Mouse (Mus musculus) neural tube, embryonic 15.5 days (tissue): ENCODE data around the gene Ugdh. TPM values are rescaled to one million over a fixed set of nuclear protein-coding genes. Genes with fewer than 3 reads are reported as not detected.

Source experiments
- ATAC-seq: fragments of 200-750 bp; cut with Nextera tagmentation; 2 replicates; pipeline ENCODE4 v1.8.0; 2017; ENCODE audit warnings: mild to moderate bottlenecking, moderate TSS enrichment, moderate library complexity; ENCODE audit not compliant: low FRiP score
- H3K27ac ChIP-seq: fragments of 300-500 bp; sonication (generic); replicated peaks from 2 replicates; pipeline ENCODE4 v1.5.1; 2015; ENCODE audit warnings: mild to moderate bottlenecking, inconsistent platforms
- H3K27me3 ChIP-seq: fragments of 300-500 bp; sonication (generic); replicated peaks from 2 replicates; pipeline ENCODE4 v1.6.1; 2015; ENCODE audit warnings: inconsistent platforms
- H3K36me3 ChIP-seq: fragments of 300-500 bp; sonication (generic); 2 replicates; pipeline ENCODE4 v1.6.1; 2015; ENCODE audit warnings: inconsistent platforms
- H3K4me1 ChIP-seq: fragments of 300-500 bp; sonication (generic); 2 replicates; pipeline ENCODE4 v1.6.1; 2015; ENCODE audit warnings: inconsistent platforms
- H3K4me2 ChIP-seq: fragments of 300-500 bp; sonication (generic); 2 replicates; pipeline ENCODE4 v1.6.1; 2015; ENCODE audit warnings: inconsistent platforms, mild to moderate bottlenecking, moderate library complexity
- H3K4me3 ChIP-seq: fragments of 300-500 bp; sonication (generic); replicated peaks from 2 replicates; pipeline ENCODE4 v1.5.1; 2015; ENCODE audit warnings: mild to moderate bottlenecking, inconsistent platforms
- H3K9ac ChIP-seq: fragments of 300-500 bp; sonication (generic); replicated peaks from 2 replicates; pipeline ENCODE4 v1.6.1; 2015; ENCODE audit warnings: mild to moderate bottlenecking, inconsistent platforms
- H3K9me3 ChIP-seq: fragments of 300-500 bp; sonication (generic); replicated peaks from 2 replicates; pipeline ENCODE4 v1.6.1; 2016; ENCODE audit warnings: inconsistent platforms
- WGBS: fragments of 180-500 bp; shearing (Covaris S2); methylation state at CpG from one replicate; pipeline ENCODE4 v1.1.7; 2015; ENCODE audit warnings: mixed read lengths; 5-methylcytosine and 5-hydroxymethylcytosine counted together
- polyA plus RNA-seq: library from polyadenylated mRNA; unstranded; fragments of >200 nt; fragmentation: Nextera tagmentation; extraction: Ambion mirVana; gene quantifications from 2 replicates; pipeline ENCODE4 v1.2.1, GENCODE M21; 2015

The Ugdh gene
- polyA plus RNA-seq, 1 experiment from 2014 or later: 44.1 TPM

DNA sequence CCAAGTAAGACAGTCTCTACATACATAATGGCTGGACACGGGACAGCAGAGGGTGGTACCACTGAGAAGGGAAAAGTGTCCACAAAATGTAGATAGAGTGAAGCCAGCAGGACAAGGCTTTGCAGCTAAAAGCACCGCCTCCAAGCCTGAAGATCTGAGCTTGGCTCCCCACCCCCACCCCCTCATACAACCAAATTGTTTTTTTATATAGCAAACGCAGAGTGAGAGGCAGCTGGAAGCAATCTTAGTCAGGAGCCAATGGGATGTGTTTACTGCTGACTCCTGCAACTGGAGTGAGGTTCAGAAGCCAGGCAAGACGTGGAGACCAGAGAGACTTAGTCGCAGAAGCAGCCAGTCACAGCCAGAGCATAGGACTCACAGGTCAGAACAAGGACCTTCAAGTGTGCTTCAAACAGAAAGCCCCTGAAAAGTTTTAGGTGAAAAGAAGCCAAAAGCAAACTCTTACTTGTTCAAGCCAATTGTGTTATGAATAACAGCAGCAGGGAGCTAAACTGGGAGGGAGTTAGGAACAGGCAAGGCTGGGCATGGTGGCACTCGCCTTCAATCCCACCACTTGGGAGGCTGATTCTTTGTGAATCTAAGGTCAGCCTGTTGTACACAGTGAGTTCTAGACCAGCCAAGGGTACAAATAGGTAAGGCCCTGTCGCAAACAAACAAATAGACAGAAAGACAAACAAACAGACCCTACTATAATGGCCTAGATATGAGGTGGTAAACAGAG, 21.5 kb upstream of the Ugdh start:
- H3K9ac ChIP-seq: no peak overlapping the region
- H3K27ac ChIP-seq: no peak overlapping the region
- H3K4me3 ChIP-seq: no peak overlapping the region
- H3K36me3 ChIP-seq: peaks cover 32% of the 10 kb centered on the region; the same call in 1 of the 2 replicates
- H3K4me1 ChIP-seq: no peaks in the 10 kb centered on the region
- H3K4me2 ChIP-seq: no peak overlapping the region
- WGBS: 64% methylated on average over 7 of the region's 7 CpGs
- no peaks in the 10 kb centered on the region for H3K27me3 ChIP-seq
- no peaks in the 10 kb centered on the region for H3K9me3 ChIP-seq
- ATAC-seq: no peak

DNA sequence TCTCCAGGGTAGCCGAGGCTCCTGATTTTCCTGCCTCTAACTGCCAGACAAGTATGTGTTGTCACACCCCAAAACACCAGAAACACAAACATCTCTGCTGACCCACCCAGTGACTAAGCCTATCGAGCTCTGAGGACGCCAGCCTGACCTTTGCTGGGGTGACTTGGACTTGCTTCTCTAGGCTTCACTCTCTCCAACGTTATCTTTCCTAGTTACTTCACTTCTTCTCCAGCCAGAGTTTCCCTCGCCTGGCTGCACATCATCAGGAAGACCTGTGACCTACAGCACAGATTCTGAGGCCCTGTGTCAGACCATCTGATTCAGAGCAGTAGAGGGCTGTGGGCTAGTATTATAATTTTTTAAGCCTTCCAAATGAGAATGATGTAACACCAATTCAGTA, 19.0 kb upstream of the Ugdh start:
- ATAC-seq: no peak
- H3K4me2 ChIP-seq: no peak overlapping the region
- no peak overlapping the region for H3K4me3 ChIP-seq
- H3K27me3 ChIP-seq: no peaks in the 10 kb centered on the region
- H3K27ac ChIP-seq: no peak overlapping the region
- H3K36me3 ChIP-seq: peaks cover 43% of the 10 kb centered on the region
- no peaks in the 10 kb centered on the region for H3K4me1 ChIP-seq
- no peak overlapping the region for H3K9ac ChIP-seq
- H3K9me3 ChIP-seq: no peaks in the 10 kb centered on the region
- 80% methylated on average over 5 of the region's 5 CpGs for WGBS

DNA sequence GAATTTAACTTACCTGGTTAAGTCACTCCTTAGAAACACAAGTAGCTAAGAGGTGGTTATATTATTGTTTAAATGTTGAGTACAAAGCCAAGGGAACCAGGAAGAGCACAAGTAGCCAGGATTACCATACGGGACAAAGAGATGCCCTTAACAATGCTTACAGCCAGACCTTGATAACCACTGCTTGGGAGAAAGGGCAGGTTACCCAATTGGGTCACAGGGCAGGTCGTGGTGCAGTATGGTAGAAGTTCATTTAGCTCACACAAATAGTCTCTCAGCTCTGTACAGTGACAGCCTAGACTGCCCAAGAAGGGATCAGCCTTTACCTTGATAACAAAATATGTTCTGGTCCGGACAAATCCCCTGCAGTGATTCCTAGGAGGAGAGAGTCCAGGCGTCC, 13.2 kb upstream of the Ugdh start:
- H3K27ac ChIP-seq: no peak overlapping the region
- 87% methylated on average over 4 of the region's 4 CpGs for WGBS
- no peak for ATAC-seq

DNA sequence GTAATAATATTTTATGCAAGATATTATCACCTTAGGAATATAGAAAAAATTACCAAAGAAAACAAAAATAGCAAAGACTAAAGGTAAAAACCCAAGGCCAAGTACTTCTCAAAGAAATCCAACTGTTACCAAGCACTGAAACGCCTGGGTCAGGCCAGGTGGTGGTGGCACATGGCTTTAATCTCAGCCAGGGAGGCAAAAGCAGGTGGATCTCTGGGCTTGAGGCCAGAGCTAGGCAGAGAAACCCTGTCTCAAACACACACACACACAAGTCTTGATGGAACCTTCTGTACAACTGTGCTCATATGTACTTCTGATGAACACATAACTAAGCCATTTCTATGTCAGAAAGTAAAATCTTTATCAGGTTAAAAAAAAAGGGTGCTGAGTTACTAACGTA, 12.1 kb upstream of the Ugdh start:
- Histone ChIP-seq H3K4me1 (no peaks in the 10 kb centered on the region), H3K9me3 (no peaks in the 10 kb centered on the region), H3K36me3 (peaks cover 40% of the 10 kb centered on the region), H3K4me2 (no peak overlapping the region), H3K4me3 (no peak overlapping the region), H3K27me3 (no peaks in the 10 kb centered on the region), H3K27ac (no peak overlapping the region), H3K9ac (no peak overlapping the region)
- WGBS: 88% methylated on average over 2 of the region's 2 CpGs
- ATAC-seq: no peak

More for the DNA sequence above, 13.2 kb upstream of the Ugdh start:
- Histone ChIP-seq H3K9ac (no peak overlapping the region), H3K36me3 (peaks cover 39% of the 10 kb centered on the region), H3K4me3 (no peak overlapping the region), H3K4me2 (no peak overlapping the region), H3K9me3 (no peaks in the 10 kb centered on the region), H3K27me3 (no peaks in the 10 kb centered on the region), H3K4me1 (no peaks in the 10 kb centered on the region)

DNA sequence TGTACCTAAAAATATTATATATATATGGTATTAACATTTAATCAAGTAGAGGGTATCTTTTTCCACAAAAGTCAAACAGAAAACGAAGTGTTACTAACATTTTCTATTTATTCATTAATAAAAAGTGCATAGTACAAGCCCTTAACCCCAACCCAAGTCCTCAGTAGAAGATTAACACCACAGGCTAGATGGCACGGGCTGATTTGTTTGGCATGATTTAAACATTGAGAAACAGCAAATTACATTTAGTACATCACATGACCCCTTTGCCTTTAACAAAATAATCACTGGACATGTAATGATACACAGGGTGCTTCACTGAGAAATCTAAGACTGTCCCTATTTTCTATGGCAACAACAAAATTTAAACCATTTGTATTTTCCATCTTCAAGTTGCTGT, 11.0 kb upstream of the Ugdh start:
- Histone ChIP-seq H3K27me3 (no peaks in the 10 kb centered on the region), H3K27ac (no peak overlapping the region), H3K36me3 (peaks cover 36% of the 10 kb centered on the region), H3K9ac (no peak overlapping the region), H3K4me1 (no peaks in the 10 kb centered on the region), H3K4me2 (no peak overlapping the region), H3K4me3 (no peak overlapping the region), H3K9me3 (no peaks in the 10 kb centered on the region)
- ATAC-seq: no peak
- 78% methylated on average over 2 of the region's 2 CpGs for WGBS

DNA sequence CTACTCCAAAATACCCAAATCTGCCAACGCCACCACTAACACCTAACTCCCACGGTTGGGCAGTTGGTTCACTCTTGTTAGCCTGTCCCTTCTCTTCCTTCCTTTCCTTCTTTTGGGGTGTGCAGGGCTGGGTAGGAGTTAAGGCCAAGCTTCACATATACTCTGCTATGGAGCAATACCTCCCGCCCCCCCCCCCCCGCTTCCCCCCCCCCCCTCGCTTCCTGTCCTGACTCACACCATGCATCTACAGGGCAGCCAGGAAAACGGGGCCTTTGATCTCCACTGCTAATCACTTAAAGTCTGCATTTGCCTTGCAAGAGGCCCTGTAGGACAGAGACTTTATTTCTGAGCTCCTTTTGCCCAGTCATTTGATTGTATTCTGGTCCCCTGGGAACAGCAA, 9.2 kb upstream of the Ugdh start:
- Histone ChIP-seq H3K4me1 (no peaks in the 10 kb centered on the region), H3K27ac (no peak overlapping the region), H3K9me3 (no peaks in the 10 kb centered on the region), H3K36me3 (peaks cover 23% of the 10 kb centered on the region), H3K4me2 (no peak overlapping the region), H3K9ac (no peak overlapping the region), H3K27me3 (no peaks in the 10 kb centered on the region), H3K4me3 (no peak overlapping the region)
- no peak for ATAC-seq
- 84% methylated on average over 2 of the region's 6 CpGs for WGBS

DNA sequence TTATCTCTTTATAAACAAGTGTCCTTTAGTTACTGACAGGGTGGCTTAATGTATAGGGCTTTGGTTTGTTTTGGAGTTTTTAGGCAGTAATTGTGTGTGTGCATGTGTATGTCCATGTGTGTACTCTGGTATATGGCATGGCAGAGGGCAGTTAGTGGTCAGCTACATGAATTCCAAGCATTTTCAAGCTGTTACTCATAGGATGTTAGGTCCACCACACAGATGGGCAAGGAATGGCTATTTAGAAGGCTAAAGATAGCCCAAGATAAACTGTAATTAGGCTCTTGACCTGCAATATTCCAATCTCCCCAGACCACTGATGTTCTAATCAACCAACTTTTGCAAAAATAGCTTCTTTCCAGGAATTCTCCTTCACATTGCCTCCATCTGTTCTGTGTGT, 2.3 kb upstream of the Ugdh start:
- Histone ChIP-seq H3K4me3 (no peak overlapping the region), H3K4me2 (no peak overlapping the region), H3K9me3 (no peaks in the 10 kb centered on the region), H3K9ac (no peak overlapping the region), H3K27ac (no peak overlapping the region), H3K36me3 (0 out of 2 replicates have a peak, but pooled peaks cover 2% of the 10 kb centered on the region), H3K27me3 (no peaks in the 10 kb centered on the region), H3K4me1 (peaks cover 20% of the 10 kb centered on the region)
- ATAC-seq: no peak

DNA sequence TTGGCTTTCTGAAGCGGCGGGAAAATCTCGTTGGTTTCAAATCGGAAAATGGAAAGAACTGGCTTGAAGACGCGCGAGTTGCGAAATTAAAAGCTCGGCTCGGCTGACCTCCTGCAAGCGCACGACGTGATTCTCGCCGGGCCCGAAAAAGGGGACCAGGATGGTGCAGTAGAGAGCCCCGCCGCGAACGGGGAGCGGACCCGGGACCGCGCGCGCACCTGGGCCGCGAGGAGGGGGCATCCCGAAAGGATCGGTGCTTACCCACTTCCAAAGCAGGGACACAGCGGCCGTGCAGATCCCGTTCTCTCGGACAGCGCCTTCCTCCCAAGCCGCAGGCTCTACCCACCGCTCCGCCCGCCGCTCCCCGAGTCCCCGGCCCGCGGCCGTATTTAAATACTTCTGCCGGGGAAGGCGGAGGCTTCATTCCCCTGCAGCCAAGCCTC, 365 bp downstream of the Ugdh start:
- WGBS: under 1% methylated on average over 41 of the region's 47 CpGs
- Histone ChIP-seq H3K4me3 (peak overlapping the region; percentile 69), H3K27ac (peak overlapping the region; percentile 90), H3K9me3 (no peaks in the 10 kb centered on the region), H3K9ac (peak overlapping the region; percentile 89), H3K4me1 (peaks cover 36% of the 10 kb centered on the region), H3K4me2 (peak overlapping the region; percentile 86), H3K36me3 (no peaks in the 10 kb centered on the region), H3K27me3 (no peaks in the 10 kb centered on the region)
- ATAC-seq: peak; percentile 69

DNA sequence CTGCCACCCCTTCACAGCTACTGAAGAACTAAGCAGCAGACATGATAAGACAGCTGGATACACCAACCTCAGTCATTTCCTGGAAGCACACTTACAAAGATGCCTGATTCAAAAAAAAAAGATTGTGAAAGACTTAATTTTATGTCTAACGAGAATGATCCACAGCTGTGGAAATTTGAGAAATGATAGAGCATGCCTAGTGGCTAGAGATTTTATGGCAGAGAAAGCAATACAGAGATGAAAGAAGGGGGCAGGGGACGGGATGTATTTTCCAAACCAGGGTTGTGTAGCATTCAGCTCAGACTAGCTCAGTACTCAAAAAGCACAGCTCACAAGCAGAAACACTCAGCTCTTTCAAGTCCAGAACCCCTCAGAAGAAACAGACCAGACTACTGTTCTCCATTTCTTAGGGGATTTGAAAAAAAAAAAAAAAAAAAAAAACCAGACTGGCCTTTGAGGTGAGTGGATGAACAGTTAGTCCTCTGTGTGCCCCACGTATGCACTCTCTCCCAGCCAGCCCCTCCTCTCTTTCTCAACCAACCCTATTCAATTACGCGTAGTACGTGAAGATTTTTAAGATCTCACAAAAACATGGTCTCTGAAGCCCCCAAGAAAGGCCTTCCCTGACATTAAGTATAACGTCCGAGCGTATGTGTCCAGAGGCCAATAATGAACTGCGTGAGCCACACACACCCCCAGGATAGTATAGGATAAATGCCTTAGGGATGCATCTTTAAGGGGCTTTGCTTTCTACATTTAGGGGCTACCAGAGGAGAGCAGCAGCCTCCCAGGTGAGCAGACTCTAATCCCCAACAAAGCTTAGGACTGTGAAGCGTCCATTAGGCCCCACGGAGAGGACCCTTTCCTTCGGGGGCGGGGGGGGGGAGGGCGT, 1.0 kb downstream of the Ugdh start:
- Histone ChIP-seq H3K9ac (peak overlapping the region; percentile 89), H3K27ac (peak overlapping the region; percentile 90), H3K4me2 (peak overlapping the region; percentile 86), H3K36me3 (no peaks in the 10 kb centered on the region), H3K9me3 (no peaks in the 10 kb centered on the region), H3K4me3 (peak overlapping the region; percentile 69), H3K4me1 (peaks cover 40% of the 10 kb centered on the region), H3K27me3 (no peaks in the 10 kb centered on the region)
- 2% methylated on average over 15 of the region's 15 CpGs for WGBS
- ATAC-seq: peak; percentile 36

DNA sequence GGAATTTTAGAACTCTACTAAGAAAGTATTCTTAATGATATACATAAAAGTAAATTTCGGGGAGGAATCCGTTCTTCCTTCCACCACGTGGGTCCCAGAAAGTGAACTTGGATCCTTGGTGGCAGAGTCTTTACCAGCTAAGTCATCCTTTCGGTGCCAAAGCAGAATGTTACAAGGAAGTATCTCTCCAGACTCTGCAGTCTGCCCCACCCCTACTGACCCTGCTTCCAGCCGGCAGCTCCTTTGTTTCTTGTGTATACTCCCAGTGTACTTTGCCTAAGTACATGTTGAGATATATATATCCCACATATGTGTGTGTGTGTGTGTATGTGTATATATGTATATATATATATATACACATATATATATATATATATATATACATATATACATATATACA, 6.3 kb downstream of the Ugdh start:
- no peak for ATAC-seq
- H3K4me3 ChIP-seq: no peak overlapping the region
- WGBS: 93% methylated on average over 5 of the region's 5 CpGs
- peaks cover 23% of the 10 kb centered on the region for H3K36me3 ChIP-seq
- no peak overlapping the region for H3K9ac ChIP-seq
- H3K27ac ChIP-seq: no peak overlapping the region
- H3K4me1 ChIP-seq: peaks cover 32% of the 10 kb centered on the region
- no peak overlapping the region for H3K4me2 ChIP-seq
- H3K27me3 ChIP-seq: no peaks in the 10 kb centered on the region
- H3K9me3 ChIP-seq: no peaks in the 10 kb centered on the region

DNA sequence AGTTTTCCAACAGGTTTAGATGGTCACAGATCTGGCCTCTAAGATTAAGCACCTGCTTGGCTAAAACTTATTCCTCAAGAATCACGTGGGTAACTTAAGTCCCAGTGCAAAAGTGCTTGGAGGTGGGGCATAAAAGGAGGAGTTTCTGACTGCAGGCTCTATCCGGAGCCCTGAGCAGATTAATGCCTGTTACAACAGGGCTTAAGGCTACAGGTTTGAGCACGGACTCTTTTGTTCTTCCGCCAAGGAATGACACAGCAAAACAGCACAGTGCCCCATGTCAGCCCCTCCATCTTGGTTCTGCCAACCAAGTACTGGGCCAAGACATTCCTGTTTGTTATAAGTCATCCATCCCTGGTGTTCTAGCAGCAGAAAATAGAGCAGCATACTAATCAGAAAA, 7.4 kb downstream of the Ugdh start:
- Histone ChIP-seq H3K9me3 (no peaks in the 10 kb centered on the region), H3K27me3 (no peaks in the 10 kb centered on the region), H3K4me3 (no peak overlapping the region), H3K36me3 (peaks cover 32% of the 10 kb centered on the region), H3K4me2 (no peak overlapping the region), H3K27ac (no peak overlapping the region), H3K4me1 (peaks cover 22% of the 10 kb centered on the region), H3K9ac (no peak overlapping the region)
- no peak for ATAC-seq
- WGBS: 55% methylated on average over 4 of the region's 4 CpGs

DNA sequence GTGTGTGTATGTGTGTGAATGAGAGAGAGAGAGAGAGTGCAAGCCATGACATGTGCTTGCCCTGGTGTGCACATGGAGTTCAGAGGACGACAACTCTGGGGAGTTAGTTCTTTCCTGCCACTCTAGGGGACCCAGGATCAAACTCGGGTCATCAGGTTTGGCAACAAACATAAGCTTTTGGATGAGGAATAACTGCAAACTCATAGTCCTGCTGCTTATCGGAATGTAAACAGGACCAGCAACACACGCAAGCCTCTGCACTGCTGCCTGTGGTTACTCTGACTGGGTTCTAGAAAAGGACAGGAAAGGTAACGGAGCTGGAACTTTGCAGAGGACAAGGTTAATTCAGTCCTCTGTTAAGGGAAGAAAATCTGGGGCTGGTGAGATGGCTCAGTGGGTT, 10.5 kb downstream of the Ugdh start:
- 89% methylated on average over 5 of the region's 5 CpGs for WGBS
- ATAC-seq: no peak
- peaks cover 63% of the 10 kb centered on the region for H3K36me3 ChIP-seq

More for the DNA sequence above, 10.5 kb downstream of the Ugdh start:
- Histone ChIP-seq H3K4me3 (no peak overlapping the region), H3K9ac (no peak overlapping the region), H3K27ac (no peak overlapping the region), H3K4me1 (peaks cover 2% of the 10 kb centered on the region; the same call in 1 of the 2 replicates), H3K4me2 (no peak overlapping the region), H3K9me3 (no peaks in the 10 kb centered on the region), H3K27me3 (no peaks in the 10 kb centered on the region)
